Mouse (Mus musculus) intestine, embryonic 15.5 days (tissue): Measurements from ENCODE around the gene Uty. TPM values are rescaled to one million over a fixed set of nuclear protein-coding genes. Genes with fewer than 3 reads are reported as not detected.

Source experiments
- polyA plus RNA-seq: library from polyadenylated mRNA; unstranded; fragments of >200 nt; fragmentation: Nextera tagmentation; extraction: Ambion mirVana; gene quantifications from 2 replicates; pipeline ENCODE4 v1.2.1, GENCODE M21; 2015

The Uty gene
- polyA plus RNA-seq, 1 experiment from 2014 or later, result 10.7 TPM

Other genes with a start within 250 kb of the Uty start
- 29.0 and 38.8 TPM in 2 replicates for gene Eif2s3y, start 235.2 kb downstream of the Uty start, polyA plus RNA-seq
- 21.0 and 24.6 TPM in 2 replicates for gene Ddx3y, start 40.9 kb upstream of the Uty start, polyA plus RNA-seq
- not detected in 2 replicates for gene Usp9y, start 214.0 kb upstream of the Uty start, polyA plus RNA-seq